Mouse (Mus musculus): ENCODE data around the gene Procr.
"Not testable (repeated sequence)": the region's sequence is repeated elsewhere in the genome, so short reads cannot be mapped to it uniquely, and the experiment has no call there.

The Procr gene

GRCm38 (mm10) chr2:155751014-155751786 lies at the start of gene Procr:
TSS of gene Procr (plus strand) at chr2:155751117.
- peak; percentile 68 for DNase-seq (ENCODE audit: low spot score)

- DNase-seq (ENCODE audit: low spot score): no peak
Measured at GRCm38 (mm10) chr2:155701399-155701919, 49.5 kb upstream of the Procr start.

- no peak for DNase-seq (ENCODE audit: low spot score)
Measured at GRCm38 (mm10) chr2:155703630-155704029, 47.3 kb upstream of the Procr start.

- DNase-seq (ENCODE audit: low spot score): no peak
Measured at GRCm38 (mm10) chr2:155707251-155707650, 43.7 kb upstream of the Procr start.

GRCm38 (mm10) chr2:155710557-155710956 lies 40.4 kb upstream of the Procr start:
- no peak for DNase-seq (ENCODE audit: low spot score)

- DNase-seq (ENCODE audit: low spot score): no peak
Measured at GRCm38 (mm10) chr2:155717082-155717990, 33.6 kb upstream of the Procr start.

- DNase-seq (ENCODE audit: low spot score): no peak
Measured at GRCm38 (mm10) chr2:155720585-155720984, 30.3 kb upstream of the Procr start.

- DNase-seq (ENCODE audit: low spot score): no peak
Measured at GRCm38 (mm10) chr2:155724036-155724435, 26.9 kb upstream of the Procr start.

GRCm38 (mm10) chr2:155724526-155724925 lies 26.4 kb upstream of the Procr start:
- DNase-seq (ENCODE audit: low spot score): no peak

- DNase-seq (ENCODE audit: low spot score): no peak
Measured at GRCm38 (mm10) chr2:155726302-155726701, 24.6 kb upstream of the Procr start.

- no peak for DNase-seq (ENCODE audit: low spot score)
Measured at GRCm38 (mm10) chr2:155727764-155728395, 23.0 kb upstream of the Procr start.

- DNase-seq (ENCODE audit: low spot score): peak; percentile 11
Measured at GRCm38 (mm10) chr2:155728742-155729141, 22.2 kb upstream of the Procr start.

- DNase-seq (ENCODE audit: low spot score): peak; percentile 93
Measured at GRCm38 (mm10) chr2:155729158-155729645, 21.7 kb upstream of the Procr start, which contains the start of gene Edem2. TSS of gene Edem2 (minus strand) at chr2:155729475.

- DNase-seq (ENCODE audit: low spot score): no peak
Measured at GRCm38 (mm10) chr2:155735080-155735479, 15.8 kb upstream of the Procr start.

GRCm38 (mm10) chr2:155735766-155736165 lies 15.2 kb upstream of the Procr start, which contains the start of gene Gm17581:
TSS of gene Gm17581 (minus strand) at chr2:155735866.
- not testable (repeated sequence) for DNase-seq (ENCODE audit: low spot score)

GRCm38 (mm10) chr2:155736936-155737335 lies 14.0 kb upstream of the Procr start:
- no peak for DNase-seq (ENCODE audit: low spot score)

- no peak for DNase-seq (ENCODE audit: low spot score)
Measured at GRCm38 (mm10) chr2:155737803-155738202, 13.1 kb upstream of the Procr start.

GRCm38 (mm10) chr2:155742211-155742610 lies 8.7 kb upstream of the Procr start:
- DNase-seq (ENCODE audit: low spot score): no peak

- no peak for DNase-seq (ENCODE audit: low spot score)
Measured at GRCm38 (mm10) chr2:155742931-155743337, 8.0 kb upstream of the Procr start.

- DNase-seq (ENCODE audit: low spot score): no peak
Measured at GRCm38 (mm10) chr2:155743351-155743750, 7.6 kb upstream of the Procr start.

GRCm38 (mm10) chr2:155745487-155745886 lies 5.4 kb upstream of the Procr start:
- no peak for DNase-seq (ENCODE audit: low spot score)

GRCm38 (mm10) chr2:155749394-155749793 lies 1.5 kb upstream of the Procr start:
- no peak for DNase-seq (ENCODE audit: low spot score)

All from yolk sac, embryonic 10.5 days (tissue).